Mouse (Mus musculus) subcutaneous adipose tissue, adult 2 months (tissue): ENCODE measurements around the gene Terf2. TPM values are rescaled to one million over a fixed set of nuclear protein-coding genes. Genes with fewer than 3 reads are reported as not detected.

ENCODE experiments used
- polyA plus RNA-seq: library from polyadenylated mRNA; depleted of rRNA; stranded (reverse); fragments of >200 nt; gene quantifications from 2 replicates; pipeline ENCODE4 v1.2.3, GENCODE M21; 2012; ENCODE audit warnings: low replicate concordance; rRNA removed

Gene Terf2
- polyA plus RNA-seq: 9.1 and 16.0 TPM in 2 replicates

DNA sequence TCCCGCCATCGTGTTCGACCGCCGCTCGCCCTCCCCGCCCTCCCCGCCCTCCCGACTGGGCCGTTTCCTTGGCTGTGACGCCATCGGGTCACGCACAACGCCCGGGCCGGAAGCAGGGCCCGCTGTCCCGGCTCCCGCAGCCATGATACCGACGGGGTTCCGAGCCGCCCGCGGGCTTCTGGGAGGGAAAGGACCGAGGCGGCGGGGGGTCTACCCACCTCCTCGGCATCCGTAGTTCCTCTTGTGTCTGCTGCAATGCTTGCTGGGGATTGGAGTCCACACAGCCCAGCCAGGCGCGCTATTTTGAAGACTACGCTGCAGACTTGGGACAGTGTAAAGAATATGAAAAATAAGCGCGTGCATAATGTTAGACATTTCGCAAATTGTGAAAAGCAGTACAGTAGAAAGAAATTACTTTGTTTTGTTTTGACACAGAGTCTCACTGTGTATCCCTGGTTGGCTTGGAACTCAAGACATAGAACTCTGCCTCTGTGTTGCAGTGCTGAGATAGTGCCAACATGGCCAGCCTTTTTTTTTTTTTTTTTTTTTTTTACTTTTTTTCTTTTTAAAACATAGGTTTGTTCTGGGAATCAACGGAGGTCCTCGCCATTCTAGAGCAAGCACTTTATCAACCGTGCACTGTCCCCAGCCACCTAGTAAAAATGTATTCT is at the start of gene Terf2:
Terf2 (minus strand) TSS at position 182 of the 671 bp plus-strand sequence.

DNA sequence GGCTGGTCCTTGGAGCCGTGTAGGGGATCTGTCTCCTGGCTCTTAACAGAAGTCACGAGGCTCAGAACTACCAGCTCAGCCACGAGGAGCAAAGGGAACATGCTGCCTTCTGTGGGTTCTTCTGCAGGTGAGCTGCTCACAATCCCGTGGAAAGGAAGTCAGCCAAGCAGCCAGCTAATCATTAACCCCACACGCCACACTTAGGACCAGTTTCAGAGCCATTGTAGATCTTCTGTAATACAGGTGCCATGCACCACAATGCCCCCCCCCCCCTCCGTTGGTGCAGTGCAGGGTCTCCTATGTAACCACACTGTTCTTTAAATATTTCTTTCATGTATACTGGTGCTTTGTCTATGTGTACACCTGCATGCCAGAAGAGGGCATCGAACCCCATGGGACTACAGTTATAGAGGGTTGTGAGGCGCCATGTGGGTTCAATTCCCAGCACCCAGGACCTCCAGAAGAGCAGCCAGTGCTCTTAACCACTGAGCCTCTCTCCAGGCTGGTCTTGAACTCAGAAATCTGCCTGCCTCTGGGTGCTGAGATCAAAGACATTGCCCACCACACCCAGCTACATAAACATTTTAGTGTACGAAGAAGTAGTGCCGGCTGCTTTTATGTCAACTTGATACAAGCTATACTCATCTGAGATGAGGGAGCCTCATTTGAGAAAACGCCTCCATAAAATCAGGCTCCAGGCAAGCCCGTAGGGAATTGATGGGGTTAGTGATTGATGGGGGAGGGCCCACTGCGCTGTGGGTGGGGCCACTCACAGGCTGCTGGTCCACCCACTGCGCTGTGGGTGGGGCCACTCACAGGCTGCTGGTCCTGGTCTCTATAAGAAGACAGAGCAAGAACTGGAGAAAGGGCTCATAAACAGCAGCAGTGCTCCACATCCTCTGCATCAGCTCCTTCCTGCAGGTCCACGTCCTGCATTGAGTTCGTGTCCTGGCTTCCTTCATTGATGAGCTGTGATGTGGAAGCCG is 30.5 kb downstream of the Terf2 start, which contains the start of gene Tmed6:
Tmed6 (minus strand) TSS at position 134 of the 986 bp plus-strand sequence.

DNA sequence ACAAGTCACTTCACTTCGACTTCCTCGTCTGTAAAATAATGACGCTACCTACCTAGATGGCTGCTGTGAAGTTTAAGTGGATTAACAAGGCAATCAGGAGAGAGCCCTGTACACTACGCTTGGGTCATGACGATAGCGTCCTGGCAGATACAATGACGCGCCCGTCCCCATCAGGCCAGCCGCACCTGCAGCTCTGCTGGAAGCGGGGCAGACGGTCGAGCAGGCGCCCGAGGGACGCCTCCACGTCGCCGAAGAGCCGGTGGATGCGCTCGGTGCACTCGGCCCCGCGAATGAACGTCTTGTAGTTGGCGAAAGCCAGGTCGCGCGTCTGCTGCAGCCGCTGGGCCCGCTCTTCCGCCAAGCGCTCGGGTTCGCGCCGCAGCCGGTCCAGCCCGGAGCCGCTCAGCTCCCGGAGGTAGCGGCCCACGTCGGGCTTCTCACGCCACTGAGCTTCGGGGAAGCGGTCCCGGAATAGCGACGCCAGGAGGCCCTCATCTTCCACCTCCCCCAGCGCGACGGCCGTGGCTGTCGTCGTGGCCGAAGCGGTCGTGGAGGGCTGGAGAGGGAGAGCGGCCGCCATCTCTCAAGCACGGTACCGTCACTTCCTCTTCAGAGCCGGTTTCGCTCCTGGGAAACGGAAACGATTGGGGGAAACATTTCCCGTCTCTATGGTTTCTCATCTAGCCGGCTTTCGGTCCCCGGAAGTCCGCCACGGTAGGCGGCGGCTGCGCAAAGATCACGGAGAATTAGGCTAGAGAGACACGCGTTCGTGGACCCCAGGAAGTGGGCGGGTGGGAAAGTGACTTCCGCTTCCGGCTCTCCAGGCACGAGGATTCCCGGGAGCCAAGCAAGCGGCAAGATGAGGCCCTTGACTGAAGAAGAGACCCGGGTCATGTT is 40.0 kb downstream of the Terf2 start, which contains the start of the genes Cog8 and Nip7:
Cog8 (minus strand) TSS at position 614 of the 897 bp plus-strand sequence.
Nip7 (plus strand) TSS at position 802 of the 897 bp plus-strand sequence.

DNA sequence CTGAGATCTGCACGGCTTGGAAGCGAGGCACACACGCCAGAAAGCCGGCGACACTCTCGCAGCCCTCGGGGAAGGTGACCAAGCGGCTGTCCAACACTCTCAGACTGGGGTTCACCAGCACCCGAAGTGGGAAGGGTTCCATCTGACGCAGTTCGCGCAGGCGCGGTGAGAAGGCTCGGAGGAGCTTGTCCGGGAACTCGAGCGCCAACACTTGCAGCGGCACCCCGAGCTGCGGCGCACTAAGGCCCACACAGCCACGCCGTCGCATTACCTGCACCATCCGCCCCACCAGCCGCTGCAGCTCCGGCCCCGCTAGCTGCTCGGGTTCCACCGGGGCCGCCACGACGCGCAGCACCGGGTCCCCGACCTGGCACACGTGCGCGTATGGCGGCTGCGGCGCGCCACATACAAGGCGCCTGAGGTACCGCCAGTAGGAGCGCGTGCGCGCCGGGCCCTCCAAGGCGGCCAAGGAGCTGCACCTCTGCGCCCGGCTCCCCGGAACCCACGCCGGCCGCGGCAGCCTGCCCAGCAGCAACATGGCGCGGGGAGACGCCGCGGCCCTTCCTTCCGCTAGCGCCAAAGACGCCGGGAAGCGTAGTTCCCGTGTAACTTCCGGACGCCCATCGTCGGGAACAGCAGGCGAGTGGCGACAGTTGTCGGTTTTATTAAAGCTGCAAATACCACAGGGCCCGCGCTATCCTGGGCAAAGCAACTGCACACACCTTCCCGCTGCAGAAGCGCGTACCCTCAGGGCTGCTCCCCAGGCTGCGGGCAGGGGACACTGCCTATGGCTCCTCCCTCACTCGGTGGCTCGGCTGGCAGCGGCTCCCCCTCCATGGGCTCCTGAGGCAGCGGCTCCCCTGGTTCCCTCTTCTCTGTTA is 48.0 kb downstream of the Terf2 start, which contains the start of gene Pdf:
Pdf (minus strand) TSS at position 554 of the 881 bp plus-strand sequence.

DNA sequence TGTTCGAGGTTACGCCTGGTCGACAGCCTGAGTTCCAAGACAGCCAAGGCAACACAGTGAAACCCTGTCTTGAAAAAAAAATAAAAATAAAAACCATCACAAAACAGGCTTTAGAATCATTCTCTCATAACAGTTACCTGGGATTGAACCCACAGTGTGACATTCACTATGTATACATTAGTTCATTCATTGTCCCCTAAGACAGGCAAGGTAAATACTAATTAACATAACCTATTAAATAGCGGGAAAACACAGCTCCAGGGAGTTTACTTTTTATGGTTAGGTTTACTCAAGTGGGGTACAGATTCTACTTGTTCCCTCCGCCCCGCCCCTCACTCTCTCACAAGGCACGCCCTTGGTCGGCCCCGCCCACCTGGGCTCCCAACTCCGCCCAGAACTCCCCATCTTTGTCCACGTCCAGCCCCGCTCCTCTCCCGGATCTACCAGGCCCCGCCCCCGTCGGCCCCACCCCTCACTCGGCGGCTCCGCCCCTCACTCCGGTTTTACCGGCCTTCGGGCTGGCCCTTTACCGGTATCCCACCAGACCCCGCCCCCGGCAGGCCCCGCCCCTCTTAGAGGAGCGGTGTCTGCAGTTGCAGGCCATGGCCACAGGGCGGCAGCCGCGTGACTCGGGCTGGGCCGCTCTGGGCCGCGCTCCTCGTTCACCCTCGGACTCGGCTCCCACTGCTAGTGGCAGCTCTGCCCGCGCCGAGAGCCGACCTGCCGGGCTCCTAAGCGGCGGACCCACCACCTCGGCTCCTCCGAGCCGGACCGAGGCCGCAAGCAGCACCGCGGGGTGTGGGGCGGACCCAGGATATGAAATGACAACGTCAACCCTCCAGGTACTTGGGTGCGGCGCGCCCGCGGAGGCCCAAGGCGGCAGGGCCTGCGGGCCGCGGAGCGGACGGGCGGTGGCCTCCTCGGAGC is 65.4 kb downstream of the Terf2 start, which contains the start of gene Vps4a:
Vps4a (plus strand) TSS at position 573 of the 927 bp plus-strand sequence.

Other genes starting within 250 kb of the Terf2 start
- 2.1 and 3.5 TPM in 2 replicates for gene Has3, start 226.3 kb downstream of the Terf2 start, polyA plus RNA-seq
- 36.2 and 39.7 TPM in 2 replicates for gene Utp4, start 202.9 kb downstream of the Terf2 start, polyA plus RNA-seq
- 15.4 and 18.9 TPM in 2 replicates for gene Sntb2, start 160.8 kb downstream of the Terf2 start, polyA plus RNA-seq
- 34.5 and 39.2 TPM in 2 replicates for gene Vps4a, start 65.3 kb downstream of the Terf2 start, polyA plus RNA-seq
- 38.4 and 42.4 TPM in 2 replicates for gene Pdf, start 47.9 kb downstream of the Terf2 start, polyA plus RNA-seq
- 45.0 and 49.3 TPM in 2 replicates for gene Cog8, start 39.9 kb downstream of the Terf2 start, polyA plus RNA-seq
- gene Nip7, start 39.7 kb downstream of the Terf2 start, polyA plus RNA-seq: 15.7 and 48.2 TPM in 2 replicates
- gene Tmed6, start 30.9 kb downstream of the Terf2 start, polyA plus RNA-seq: 2.0 TPM in 1 of 2 replicates, not detected in the other
- 213 and 292 TPM in 2 replicates for gene Cyb5b, start 54.1 kb upstream of the Terf2 start, polyA plus RNA-seq
- 18.1 and 34.8 TPM in 2 replicates for gene Nfat5, start 196.9 kb upstream of the Terf2 start, polyA plus RNA-seq